Mouse (Mus musculus) cerebellum, postnatal 36 days (tissue): Measurements from ENCODE around the gene Ttc8.

Source experiments
- DNase-seq, 2 experiments: peaks; one replicate each; pipeline ENCODE4 v3.0.0; 2021 to 2022; ENCODE audit warnings: mixed read lengths in 2 of 2

Gene Ttc8

DNA sequence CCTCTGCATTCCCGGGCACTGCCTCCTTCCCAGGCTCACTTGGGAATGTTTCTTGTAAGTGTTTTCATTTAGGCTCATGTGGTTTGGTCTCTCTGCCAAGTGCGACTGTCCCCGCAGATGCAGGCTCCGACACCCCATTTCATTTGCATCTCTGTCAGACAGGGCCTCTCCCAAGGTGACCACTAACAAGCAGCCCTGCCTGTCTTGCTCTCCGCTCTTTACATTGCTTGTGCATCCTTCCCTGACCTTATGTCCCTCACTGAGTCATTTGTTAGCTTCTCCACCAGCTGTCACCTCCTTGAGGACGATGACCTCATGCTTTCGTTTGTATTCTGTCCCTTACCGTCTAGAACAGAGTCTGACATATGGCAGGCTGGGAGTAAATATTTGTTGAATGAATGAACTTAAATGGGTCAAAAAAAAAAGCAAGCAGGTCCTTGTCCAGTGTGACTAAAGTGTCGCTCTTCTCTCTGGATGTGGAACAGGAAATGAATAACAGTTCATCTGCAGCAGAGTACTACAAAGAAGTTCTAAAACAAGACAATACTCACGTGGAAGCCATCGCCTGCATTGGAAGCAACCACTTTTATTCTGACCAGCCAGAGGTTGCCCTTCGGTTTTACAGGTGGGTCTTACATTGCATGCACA, 53.9 kb downstream of the Ttc8 start:
- DNase-seq, result no peak

DNA sequence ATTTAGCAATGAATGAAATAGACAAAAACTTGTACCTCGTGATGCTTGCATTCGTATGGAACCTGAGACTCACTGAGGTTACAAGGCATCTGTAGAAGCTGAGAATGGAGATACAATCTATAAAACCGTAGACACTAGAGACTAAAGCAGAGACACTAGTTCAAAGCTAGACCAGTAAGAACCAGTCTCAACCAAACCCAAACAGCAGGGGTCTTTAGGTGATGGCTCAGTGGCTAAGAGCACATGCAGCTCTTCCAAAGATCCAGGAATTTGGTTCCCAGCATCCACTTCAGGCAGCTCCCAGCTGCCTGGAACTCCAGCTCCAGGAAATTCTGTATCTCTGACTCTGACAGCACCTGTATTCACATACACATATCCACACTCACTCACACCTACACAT, 60.7 kb downstream of the Ttc8 start:
- DNase-seq, result no peak

DNA sequence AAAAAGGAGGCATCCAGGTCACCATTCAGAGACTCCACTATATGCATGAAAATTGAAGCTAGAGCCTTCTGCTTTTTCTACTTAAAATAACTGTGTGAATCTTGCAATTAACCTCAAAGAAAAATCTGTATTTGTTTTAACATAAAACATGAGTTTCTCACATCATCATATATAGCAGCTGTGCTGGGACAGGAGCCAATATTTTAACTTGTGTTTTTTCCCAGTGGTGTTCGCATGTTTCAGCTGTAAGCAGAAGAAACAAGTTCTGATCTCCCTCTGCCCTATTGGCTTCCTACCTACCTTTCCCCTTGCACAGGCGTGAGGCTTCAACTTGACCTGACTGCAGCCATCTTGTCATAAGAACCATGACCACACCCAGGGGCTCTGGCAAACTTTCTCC, 64.4 kb downstream of the Ttc8 start:
- no peak for DNase-seq

DNA sequence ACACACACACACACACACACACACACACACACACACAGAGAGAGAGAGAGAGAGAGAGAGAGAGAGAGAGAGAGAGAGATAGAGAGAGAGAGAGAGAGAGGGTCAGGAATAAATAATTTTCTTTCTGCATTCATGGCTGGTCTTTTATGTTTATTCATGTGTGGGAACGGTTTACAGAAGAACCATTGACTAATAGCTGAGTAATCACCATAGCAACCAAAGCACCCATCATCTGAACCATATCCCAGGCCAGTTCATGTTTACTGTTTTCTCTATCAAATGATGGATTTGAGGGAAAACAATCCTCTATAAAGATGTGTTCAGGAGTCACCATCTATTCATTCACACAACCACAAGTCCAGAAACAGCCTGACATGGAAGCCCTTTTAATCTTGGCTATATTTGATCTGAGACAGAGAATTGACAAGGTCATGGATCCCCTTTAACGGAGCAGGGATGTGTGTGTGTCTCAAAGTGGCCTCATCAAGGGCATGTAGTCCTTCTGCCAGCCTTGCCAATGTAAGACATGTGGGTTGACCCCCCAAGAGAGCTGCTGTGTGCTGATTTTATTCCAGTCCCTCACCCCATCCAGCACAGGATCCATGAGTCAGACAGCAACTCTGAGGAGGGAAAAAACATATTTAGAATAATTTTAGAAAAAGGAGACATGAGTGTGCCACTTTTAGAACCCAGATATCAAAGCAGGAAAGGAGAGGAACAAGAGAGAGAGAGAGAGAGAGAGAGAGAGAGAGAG, 70.9 kb downstream of the Ttc8 start:
- no peak for DNase-seq

DNA sequence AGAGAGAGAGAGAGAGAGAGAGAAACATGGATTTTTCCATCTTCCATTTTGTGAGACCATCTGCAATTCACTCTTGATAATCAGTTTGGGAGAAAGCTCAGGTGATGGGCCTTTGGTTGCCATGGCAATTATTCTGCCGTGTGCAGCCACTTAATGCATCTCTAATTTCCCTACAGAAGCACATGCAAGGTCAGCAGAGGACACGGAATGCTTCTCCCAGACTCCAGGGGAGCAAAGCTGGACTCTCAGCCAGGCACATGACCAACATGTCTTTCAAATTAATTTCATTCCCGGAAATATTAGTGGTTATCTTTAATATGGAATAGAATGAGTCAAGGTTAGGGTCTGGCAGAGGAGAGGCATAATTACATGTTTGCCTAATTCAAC, 71.4 kb downstream of the Ttc8 start:
- DNase-seq, result no peak

DNA sequence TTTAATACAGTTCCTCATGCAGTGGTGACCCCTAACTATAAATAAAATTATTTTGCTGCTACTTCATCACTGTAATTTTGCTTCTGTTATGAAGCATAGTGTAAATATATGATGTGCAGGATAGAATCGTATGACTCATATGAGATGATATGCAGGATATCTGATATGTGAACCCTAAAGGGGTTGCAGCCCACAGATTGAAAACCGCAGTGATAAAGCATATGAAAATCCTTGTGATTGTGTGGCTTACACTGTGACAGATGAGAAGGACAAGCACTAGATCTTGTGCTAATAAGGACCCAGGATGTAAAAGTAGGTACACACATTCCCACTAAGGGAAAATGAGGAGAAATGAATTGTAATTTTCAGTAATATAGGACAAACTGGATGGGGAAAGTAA, 73.4 kb downstream of the Ttc8 start:
- no peak for DNase-seq

DNA sequence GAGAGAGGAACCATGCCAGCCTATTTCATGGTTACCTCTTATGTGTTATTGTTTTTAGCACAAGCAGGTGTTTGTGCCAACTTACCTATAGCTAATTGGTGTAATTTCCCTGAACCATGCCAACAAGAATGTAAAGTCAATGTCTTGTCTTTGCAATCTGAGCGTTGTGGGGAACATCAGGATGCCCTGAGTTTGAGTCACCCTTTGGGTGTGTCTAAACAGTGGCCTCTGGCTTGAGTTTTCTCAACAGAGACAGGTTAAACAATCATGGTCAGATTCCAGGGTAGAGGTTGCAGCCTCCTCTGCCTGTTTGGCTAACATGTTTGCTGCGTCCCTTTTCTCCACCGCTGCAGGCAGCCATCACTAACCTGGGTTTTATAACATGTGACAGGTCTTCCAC, 74.0 kb downstream of the Ttc8 start:
- no peak for DNase-seq

DNA sequence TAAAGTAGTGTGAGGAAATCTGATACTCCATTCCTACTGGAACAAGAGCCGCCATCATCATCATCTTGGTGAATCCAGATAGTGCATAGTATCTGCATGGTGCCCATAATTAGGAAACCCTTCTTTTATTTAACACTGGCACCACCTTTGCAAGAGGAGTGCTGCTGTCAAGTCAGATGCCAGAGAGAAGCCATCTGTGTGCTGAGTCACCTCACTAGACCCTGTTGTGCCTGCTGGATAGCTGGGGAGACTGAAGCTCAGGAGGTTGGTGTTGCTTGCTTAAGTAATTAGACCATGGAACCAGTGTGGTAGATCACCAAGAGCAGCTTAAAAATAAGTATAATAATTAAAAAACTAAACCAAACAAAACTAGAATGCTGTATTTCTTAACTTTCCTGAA, 75.5 kb downstream of the Ttc8 start:
- DNase-seq, result peak; percentile 62 to 64

DNA sequence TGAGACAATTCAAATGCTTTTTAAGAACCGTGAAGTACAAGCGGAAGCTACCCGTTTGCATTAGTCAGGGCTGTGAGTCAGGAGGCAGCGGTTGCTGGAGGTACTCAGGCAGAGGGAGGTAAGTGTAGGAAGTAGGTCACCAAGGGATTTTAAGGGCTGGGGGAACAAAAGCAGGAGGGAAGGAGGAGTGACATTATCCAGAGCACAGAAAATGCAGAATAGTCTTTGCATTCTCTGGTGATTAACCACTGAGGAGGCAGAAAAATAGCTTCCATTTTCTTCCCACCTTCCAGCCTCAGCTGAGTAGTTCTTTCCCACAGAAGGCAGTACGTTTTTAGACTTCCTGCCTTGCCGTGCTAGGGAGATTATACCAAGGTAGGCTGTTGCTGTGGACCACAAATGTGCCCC, 76.2 kb downstream of the Ttc8 start:
- DNase-seq, result no peak

DNA sequence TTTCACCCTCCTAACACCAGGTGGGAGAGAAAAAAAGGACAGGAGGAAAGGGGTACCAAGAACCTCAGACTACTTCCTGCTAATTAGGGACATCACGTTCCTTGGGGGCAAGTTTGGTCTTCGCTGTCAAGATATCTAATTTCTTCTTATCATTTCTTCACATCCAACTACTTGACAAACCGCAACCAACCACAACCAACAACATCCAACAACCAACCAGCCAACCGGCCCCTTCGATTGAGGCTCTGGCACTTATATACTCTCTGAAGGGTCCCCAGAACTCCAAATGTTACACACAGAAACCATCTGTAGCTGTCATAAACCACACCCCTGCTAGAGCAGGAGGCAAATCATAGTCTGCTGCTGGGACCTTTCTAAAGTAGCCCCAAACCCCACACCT, 76.7 kb downstream of the Ttc8 start:
- DNase-seq, result no peak

DNA sequence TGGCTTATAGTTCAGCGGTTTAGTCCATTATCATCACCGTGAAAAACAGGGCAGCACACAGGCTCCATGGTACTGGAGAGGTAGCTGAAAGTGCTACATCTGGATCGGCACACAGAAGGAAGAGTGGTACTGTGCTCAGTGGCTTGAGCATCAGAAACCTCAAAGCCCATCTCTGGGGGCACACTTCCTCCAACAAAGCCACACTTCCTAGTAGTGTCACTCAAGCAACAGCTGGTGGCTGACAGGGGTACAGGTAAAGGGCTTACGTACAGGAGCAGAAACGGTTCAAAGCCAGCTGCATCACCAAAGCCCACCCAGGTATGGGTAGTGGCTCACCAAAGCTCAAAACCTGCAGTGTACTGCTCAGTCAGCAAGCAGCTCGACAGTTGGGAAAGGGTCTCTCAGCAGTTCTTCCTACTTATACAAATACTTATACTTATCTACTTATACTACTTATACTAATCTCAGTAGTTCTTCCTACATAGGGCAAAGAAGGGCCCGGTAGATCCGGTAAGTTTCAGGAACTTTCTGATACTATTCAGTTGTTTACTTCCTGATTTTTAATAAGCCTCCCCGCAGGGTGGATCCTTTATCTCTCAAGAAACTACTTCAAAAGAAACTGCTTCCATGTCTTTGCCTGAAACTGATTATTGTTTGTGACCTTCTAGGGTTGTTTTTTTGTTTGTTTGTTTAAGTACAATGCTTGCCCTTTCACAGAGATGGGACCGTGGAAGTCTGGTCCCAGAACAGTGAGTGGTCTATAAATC, 78.5 kb downstream of the Ttc8 start:
- no peak for DNase-seq

DNA sequence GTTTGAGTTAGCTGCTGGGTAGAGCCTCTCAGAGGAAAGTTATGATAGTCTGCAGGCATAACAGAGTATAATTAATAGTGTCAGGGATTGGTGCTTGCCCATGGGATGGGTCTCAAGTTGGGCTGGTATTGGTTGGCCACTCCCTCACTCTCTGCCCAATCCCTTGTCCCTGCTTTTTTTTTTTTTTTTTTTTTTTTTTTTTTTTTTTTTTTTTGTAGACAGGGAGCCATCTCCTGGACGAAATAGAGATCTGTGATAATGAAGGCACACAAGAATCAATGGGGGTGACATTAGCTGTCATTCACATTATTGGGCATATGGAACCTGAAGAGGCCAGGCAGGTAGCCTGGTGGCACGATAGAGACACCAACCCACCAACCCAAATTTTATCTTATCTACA, 79.9 kb downstream of the Ttc8 start:
- no peak for DNase-seq

DNA sequence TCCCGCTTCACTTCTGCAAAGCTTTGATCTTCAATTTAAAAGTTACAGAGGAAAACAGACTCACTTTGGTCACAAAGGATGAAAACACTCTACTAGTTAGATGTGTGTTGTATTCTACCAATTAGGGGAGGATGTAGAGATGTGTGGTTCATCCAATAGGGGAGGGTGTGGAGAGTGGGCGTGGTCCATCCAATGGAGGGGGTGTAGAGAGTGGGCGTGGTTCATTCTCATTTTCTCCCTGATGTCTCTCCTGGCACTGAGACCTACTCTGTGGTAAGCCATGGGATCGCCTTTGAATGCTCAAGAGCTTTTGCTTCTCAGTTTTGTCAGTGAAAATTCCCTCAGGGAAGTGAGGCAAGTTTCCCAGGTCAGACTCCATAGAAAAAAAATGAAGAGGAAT, 82.7 kb downstream of the Ttc8 start:
- DNase-seq, result no peak

DNA sequence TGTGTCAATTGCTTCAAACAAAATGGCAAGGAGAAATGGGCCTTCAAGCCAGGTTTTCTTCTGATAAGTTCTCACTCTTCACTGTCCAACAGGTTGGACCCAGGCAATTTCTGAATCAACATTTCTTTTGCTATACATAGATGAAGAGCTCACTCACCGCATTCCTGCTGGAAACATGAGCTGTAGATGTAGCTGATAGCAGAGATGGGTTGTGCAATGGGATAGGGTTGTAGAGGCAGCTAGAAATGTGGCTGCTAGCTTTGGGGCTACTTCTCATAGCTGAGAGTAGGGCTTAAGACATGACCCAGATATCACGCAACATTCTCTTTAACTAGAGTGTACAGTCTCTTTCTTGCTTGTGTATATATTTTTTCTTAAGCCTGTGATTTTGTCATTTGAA, 84.4 kb downstream of the Ttc8 start:
- no peak for DNase-seq

DNA sequence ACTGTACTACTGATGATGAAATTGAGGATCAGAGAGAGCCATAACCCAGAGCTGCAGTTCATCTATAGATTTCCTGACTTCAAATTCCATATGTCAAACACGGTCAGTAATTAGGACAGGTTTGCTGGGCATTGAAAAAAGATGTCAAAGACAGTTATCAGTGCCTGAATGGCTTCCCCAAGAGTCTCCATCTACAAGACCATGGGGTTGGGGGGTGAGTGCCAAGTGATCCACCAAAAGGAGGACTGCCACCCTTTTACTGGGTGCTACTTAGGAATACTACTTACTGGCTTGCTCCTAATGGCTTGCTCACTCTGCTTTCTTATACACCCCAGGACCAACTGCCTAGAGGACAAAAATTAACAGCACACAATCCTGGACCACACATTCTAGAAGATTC, 88.4 kb downstream of the Ttc8 start:
- no peak for DNase-seq

DNA sequence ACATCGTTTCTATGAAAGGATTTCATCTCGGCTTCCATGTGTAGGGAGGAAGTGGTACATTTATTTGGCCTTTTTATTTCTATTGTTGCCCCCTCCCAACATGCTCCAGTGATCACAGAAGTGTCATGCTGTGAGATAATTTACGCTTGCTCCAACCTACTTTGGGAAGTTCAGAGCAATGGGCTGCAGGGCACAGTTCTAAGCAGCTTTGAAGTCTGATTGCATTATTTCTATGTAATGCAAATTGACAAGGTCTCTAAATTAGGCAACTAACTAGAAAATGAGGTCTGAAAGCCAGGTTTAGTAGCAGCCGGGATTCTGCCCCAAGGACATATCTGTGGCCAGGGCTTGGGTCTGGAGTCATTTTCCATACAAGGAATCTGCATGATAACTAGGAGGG, 89.1 kb downstream of the Ttc8 start:
- no peak for DNase-seq

DNA sequence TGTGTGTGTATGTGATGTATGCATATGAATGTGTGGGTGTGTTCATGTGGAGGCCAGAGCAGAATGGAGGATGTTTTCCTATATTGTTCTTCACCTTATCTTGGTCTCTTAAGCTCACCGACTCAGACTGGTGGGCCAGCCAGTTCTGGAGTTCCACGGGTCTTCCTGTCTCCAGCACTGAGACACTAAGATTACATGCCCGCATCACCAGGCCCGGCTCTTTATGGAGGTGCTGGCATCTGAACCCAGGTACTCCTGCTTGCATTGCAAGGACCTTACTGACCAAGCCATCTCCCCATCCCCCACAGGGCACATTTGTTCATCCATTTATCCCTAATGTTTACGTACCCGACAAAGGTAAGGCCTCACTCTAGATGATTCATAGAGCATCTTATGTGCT, 89.7 kb downstream of the Ttc8 start:
- DNase-seq, result no peak

DNA sequence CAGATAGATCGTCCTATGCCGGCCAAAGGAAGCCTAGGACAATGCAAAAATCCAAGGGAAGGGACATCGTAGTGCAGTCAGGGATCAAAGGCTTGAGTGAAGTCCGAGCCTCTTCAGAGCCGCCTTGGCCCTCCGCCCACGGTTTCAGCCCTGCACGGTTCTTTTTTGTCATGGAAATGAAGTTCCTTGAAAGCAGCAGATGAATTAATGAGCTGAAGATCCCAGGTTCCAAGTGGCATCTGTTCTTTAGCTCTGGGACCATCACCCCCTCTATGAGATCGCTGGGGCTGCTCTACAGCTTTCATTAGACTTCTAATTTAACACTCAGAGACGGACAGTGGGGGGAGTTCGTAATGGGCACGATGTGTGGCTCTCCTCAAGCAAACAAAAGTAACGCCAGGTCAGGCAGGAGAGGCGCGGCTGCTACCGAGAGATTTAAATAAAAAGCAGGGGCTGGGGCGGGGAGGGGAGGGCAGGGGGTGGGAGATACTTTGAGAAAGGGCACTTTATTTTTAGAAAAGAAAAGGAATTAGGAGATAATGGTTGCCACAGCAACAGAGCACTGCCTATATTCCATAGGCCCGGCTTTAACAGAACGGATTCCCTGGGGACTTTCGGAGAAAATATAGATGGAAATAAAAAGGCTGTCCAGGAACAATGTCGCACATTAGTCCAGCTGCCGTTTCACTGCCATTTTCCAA, 90.9 kb downstream of the Ttc8 start:
- peak in 1 of 2 experiments; percentile 28 for DNase-seq

DNA sequence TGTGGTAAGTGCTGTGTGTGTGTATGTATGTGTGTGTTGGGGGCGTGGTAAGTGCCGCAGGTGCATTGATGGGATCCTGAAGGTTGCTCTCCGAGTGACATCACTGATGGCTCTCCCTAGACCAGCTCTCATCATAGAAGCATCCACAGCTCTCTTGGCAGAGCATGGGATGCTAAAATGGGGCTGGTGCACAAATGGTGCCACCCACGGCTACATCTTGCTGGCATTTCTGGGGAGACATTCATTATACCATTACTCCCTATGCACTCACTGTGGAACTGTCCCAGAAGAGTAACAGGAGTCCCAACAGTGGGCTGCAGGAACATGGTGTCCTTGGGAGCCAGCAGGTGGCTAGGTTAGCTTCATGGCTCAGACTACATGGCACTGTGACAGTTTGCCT, 95.5 kb downstream of the Ttc8 start:
- DNase-seq, result no peak

DNA sequence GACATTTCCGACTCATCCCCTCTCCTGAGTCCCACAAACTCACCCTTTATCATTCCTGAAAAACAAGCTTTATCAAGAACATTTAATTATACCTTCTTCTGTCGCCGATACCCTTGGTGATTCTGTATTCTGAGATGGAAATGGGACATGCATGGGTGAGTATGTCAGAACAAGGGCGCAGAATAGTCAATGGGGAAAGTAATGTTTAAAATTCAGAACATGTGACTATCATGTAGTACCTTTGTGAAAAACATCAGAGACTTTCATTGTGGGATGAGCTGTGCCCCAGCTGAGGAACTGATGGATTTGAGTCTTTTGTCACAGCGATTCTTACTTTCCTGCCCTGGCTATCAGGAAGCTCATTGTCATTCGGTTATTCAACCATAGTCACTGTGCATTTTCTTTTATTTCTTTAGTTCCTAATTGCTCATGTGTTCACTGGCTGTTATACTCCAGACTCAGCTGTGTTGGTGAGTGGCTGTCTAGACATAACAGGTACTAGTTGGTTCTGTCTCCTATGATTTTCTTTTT, 104.1 kb downstream of the Ttc8 start:
- DNase-seq, result no peak

DNA sequence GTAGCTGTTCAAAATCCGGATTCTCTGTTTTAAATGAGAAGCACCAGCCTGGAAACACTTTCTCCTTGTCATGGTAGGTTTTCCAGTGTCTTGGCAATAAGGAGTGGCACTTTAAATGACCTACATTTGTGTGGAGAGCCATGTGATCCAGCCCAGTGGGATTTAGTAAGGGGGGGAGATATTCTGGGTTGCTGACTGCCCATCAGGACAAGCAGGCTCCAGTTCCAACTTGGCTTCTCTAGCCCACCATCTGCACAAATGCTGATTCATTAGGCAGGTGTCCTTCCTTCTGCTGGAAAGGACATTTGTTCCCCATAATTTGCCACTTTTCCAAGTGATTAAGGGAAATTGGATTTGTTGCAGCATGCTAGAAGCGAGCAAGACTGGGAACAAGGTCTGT, 105.9 kb downstream of the Ttc8 start:
- peak; percentile 77 to 84 for DNase-seq

DNA sequence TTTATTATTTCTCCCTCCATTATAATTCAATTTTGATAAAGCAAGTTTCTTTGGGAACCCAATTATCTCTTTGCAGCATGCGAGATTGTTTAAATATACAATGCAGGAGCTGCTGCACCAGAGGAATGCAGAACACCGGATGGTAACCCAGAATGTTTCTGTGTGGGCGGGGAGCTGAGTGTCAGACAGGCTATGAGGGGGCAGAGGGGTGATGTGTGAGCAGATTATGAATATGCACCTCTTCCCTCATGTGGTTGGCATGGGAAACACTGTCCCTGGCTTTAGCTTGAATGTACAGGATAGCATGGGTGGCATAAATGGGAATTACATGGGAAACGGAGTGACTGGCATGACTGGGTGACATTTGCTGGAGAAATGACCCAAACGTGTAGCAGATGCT, 108.3 kb downstream of the Ttc8 start:
- no peak for DNase-seq

DNA sequence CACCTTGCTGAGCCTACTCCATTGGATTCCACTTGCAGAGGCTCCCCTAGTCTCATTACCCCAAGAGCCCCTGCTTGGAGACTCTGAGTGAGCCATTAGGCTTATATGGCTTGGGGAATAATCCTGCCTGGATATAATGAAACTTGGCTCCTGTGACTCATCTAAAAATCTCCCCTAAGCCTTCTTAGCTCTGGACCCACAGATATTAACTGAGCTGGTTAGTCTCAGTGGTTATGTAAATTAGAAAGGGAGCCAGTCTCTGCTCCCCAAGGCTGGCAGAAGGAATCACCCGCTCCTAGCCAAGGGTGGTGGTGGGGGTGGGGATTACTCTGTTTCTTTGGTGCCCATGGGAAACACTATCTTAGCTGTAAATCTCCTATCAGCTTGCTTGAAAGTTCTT, 109.6 kb downstream of the Ttc8 start:
- DNase-seq, result no peak
